8 mouse cellular contexts compared by ENCODE assay signal in genomic region chr10:122986320-122987225, GRCm38 (mm10).
DNase-seq lines count a peak whose midpoint lies in the region; ATAC-seq and TF ChIP-seq lines count a peak whose summit lies in the region.

No protein-coding gene starts in this region.

- TF ChIP-seq CTCF in bone marrow macrophage, adult 2 months (IDR thresholded peaks at IDR 0.05; ENCODE audit: low read depth, low read length) = no peak

- H3K27ac ChIP-seq in bone marrow macrophage, adult 2 months (ENCODE audit: insufficient read depth, low read depth, low read length) = peak overlapping the region; percentile 99
- H3K27ac ChIP-seq in embryonic facial prominence, embryonic 15.5 days (replicated peaks) = peak overlapping the region; percentile 100
- peak overlapping the region; percentile 100 for H3K27ac ChIP-seq in heart, embryonic 10.5 days
- H3K27ac ChIP-seq in kidney, embryonic 16.5 days (ENCODE audit: low read length) = peak overlapping the region; percentile 99
- peak overlapping the region; percentile 97 for H3K27ac ChIP-seq in liver, embryonic 12.5 days

- no peaks in the 10 kb centered on the region for H3K9me3 ChIP-seq in embryonic facial prominence, embryonic 15.5 days (replicated peaks)
- H3K9me3 ChIP-seq in heart, embryonic 10.5 days = no peaks in the 10 kb centered on the region
- H3K9me3 ChIP-seq in kidney, embryonic 16.5 days (ENCODE audit: low read length) = no peaks in the 10 kb centered on the region
- H3K9me3 ChIP-seq in liver, embryonic 12.5 days (replicated peaks) = no peaks in the 10 kb centered on the region

- ATAC-seq in embryonic facial prominence, embryonic 15.5 days (ENCODE audit: insufficient number of reproducible peaks, low FRiP score, low TSS enrichment, low read depth) = peak; percentile 81
- ATAC-seq in kidney, embryonic 16.5 days (ENCODE audit: low FRiP score, low TSS enrichment) = peak; percentile 83
- peak; percentile 82 for ATAC-seq in liver, embryonic 12.5 days

- no peak for TF ChIP-seq POLR2A in bone marrow macrophage, adult 2 months (IDR thresholded peaks at IDR 0.05; ENCODE audit: borderline replicate concordance, low read depth, low read length)

- H3K4me2 ChIP-seq in embryonic facial prominence, embryonic 15.5 days (replicated peaks) = peak overlapping the region; percentile 56
- peak overlapping the region; percentile 65 for H3K4me2 ChIP-seq in kidney, embryonic 16.5 days (replicated peaks; ENCODE audit: low read depth, low read length)
- H3K4me2 ChIP-seq in liver, embryonic 12.5 days = peak overlapping the region; percentile 78

- DNase-seq in CD8-positive naive resting alpha-beta T cell, adult 2 months (ENCODE audit: low read depth in 2 of 2, low spot score in 2 of 2) = peak; percentile 44 to 53
- DNase-seq in heart, embryonic 10.5 days (ENCODE audit: low spot score) = peak; percentile 92
- peak; percentile 57 to 69 for DNase-seq in natural killer cell, adult 2 months (ENCODE audit: low spot score in 2 of 2)
- peak; percentile 79 for DNase-seq in testis, postnatal 10 days (ENCODE audit: low spot score)

- H3K36me3 ChIP-seq in embryonic facial prominence, embryonic 15.5 days = peaks cover 10% of the 10 kb centered on the region; the same call in 1 of the 2 replicates
- H3K36me3 ChIP-seq in heart, embryonic 10.5 days = peaks cover 15% of the 10 kb centered on the region; the same call in 1 of the 2 replicates
- peaks cover 13% of the 10 kb centered on the region; the same call in 1 of the 2 replicates for H3K36me3 ChIP-seq in kidney, embryonic 16.5 days (ENCODE audit: insufficient read depth, low read length)
- peaks cover 19% of the 10 kb centered on the region for H3K36me3 ChIP-seq in liver, embryonic 12.5 days

- H3K4me3 ChIP-seq in bone marrow macrophage, adult 2 months (ENCODE audit: insufficient read depth, low read length) = peak overlapping the region; percentile 75
- peak overlapping the region; percentile 91 for H3K4me3 ChIP-seq in embryonic facial prominence, embryonic 15.5 days (replicated peaks)
- peak overlapping the region; percentile 97 for H3K4me3 ChIP-seq in heart, embryonic 10.5 days
- peak overlapping the region; percentile 97 for H3K4me3 ChIP-seq in kidney, embryonic 16.5 days (ENCODE audit: low read length)
- H3K4me3 ChIP-seq in liver, embryonic 12.5 days = peak overlapping the region; percentile 94

- H3K9ac ChIP-seq in embryonic facial prominence, embryonic 15.5 days = peak overlapping the region; percentile 100
- peak overlapping the region; percentile 100 for H3K9ac ChIP-seq in kidney, embryonic 16.5 days (replicated peaks; ENCODE audit: low read length)
- H3K9ac ChIP-seq in liver, embryonic 12.5 days = peak overlapping the region; percentile 99

- no peaks in the 10 kb centered on the region for H3K27me3 ChIP-seq in embryonic facial prominence, embryonic 15.5 days
- no peaks in the 10 kb centered on the region for H3K27me3 ChIP-seq in heart, embryonic 10.5 days (ENCODE audit: insufficient read depth, poor library complexity, severe bottlenecking)
- H3K27me3 ChIP-seq in kidney, embryonic 16.5 days (ENCODE audit: insufficient read depth, low read length) = no peaks in the 10 kb centered on the region
- H3K27me3 ChIP-seq in liver, embryonic 12.5 days (replicated peaks) = no peaks in the 10 kb centered on the region

- 5% methylated on average over 54 of the region's 54 CpGs for WGBS in embryonic facial prominence, embryonic 15.5 days
- WGBS in heart, embryonic 10.5 days = 9% methylated on average over 54 of the region's 54 CpGs
- WGBS in kidney, embryonic 16.5 days = 7% methylated on average over 53 of the region's 54 CpGs
- WGBS in liver, embryonic 12.5 days (ENCODE audit: insufficient replicate concordance) = 7% methylated on average over 54 of the region's 54 CpGs

- H3K4me1 ChIP-seq in bone marrow macrophage, adult 2 months (ENCODE audit: control insufficient read depth, insufficient read depth, low read length) = peaks cover 35% of the 10 kb centered on the region
- peaks cover 30% of the 10 kb centered on the region for H3K4me1 ChIP-seq in embryonic facial prominence, embryonic 15.5 days
- H3K4me1 ChIP-seq in heart, embryonic 10.5 days = peaks cover 39% of the 10 kb centered on the region
- H3K4me1 ChIP-seq in kidney, embryonic 16.5 days (ENCODE audit: insufficient read depth, low read length) = peaks cover 30% of the 10 kb centered on the region
- H3K4me1 ChIP-seq in liver, embryonic 12.5 days = peaks cover 40% of the 10 kb centered on the region

Comparison
In these comparisons a context has a peak if more than half of its experiments do, and no peak if none do; other contexts are left out.
1. Peak in every context shown above with its lines: DNase-seq, ATAC-seq, H3K4me3 ChIP-seq and H3K27ac ChIP-seq.